Mouse (Mus musculus): ENCODE measurements at regions not wholly inside any gene's neighbourhood (a gene's known extent, or its start where the extent isn't known, plus 50 kb on each side); places are given as distances from the start of the nearest gene placed in this dataset.

- no peak for DNase-seq (ENCODE audit: low spot score)
Measured at GRCm38 (mm10) chr8:89906200-89906599, 441.9 kb downstream of the Tox3 start.

GRCm38 (mm10) chr8:89905588-89905987 is 442.6 kb downstream of the Tox3 start:
- DNase-seq (ENCODE audit: low spot score): no peak

DNA sequence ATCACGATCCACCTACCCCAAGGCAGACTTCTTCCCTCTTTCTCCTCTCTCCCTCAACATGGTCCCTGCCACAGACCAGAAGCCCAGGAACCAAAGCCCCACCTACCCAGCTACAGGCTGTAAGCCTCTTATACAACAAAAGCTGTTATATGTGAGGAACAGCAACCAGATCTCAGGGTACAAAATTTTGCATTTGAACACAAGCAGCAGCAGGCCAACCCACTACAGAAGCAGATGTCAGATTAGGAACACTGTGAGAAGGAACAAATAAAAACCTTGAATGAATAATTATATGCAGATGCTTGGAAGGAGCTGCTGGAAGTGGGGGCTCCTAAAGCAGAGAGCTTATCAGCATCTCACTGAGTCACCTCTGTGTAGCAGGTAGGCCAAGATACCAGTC is 444.8 kb downstream of the Tox3 start:
- no peak for DNase-seq (ENCODE audit: low spot score)

- DNase-seq (ENCODE audit: low spot score): peak; percentile 24
Measured at GRCm38 (mm10) chr8:89872768-89873167, 475.4 kb downstream of the Tox3 start.

DNA sequence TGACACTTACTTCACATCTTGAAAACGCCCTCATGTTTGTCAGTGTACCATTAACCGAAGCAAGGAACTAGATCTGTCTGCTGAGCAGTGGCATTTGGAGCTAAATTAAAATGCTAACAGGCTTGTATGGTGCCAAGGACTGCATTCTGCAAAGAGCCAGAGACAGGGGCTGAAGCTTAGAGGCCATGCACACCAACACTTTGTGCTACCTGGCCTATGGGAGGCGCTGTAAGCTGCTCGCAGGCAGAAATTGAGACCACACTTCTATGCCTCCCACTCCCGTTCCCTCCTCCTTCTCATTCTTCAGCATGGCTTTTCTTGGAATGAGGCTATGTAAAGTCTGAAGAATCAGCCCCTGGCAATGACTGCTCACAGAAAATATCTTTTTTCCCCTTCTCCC is 476.2 kb downstream of the Tox3 start:
- DNase-seq (ENCODE audit: low spot score): no peak

- no peak for DNase-seq (ENCODE audit: low spot score)
Measured at GRCm38 (mm10) chr8:89859813-89860212, 488.3 kb downstream of the Tox3 start.

DNA sequence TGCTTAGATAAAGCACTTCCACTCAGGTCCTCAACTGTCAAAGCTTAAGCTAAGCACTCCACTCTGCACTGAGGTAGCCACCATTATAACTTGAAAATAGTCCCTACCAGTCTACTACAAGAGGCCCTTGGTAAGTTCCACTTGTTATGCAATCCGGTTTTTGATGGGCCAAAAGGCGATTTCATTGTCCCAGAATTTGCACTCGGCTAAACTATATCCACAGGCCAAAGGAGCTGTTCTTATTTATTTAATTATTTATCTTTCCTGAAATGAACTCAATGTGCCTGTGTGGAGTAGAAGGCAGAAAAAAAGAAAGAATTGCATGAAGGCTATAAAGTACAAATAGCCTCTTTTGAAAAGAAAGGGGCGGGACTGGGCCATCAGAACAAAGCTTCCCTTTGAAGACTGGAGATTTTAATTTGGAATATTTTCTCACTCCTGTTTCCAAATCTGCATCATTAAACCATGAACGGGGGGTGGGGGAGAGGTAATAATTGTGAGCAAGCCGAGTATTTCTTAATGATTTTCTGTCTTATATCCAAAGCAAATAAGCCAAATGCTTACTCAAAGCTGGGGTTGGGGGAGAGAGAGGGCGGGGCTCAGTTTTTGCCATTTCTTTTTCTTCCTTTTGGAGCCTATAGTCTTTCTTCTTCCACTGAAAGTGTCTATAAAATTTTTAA is 489.3 kb downstream of the Tox3 start:
- no peak for DNase-seq (ENCODE audit: low spot score)

DNA sequence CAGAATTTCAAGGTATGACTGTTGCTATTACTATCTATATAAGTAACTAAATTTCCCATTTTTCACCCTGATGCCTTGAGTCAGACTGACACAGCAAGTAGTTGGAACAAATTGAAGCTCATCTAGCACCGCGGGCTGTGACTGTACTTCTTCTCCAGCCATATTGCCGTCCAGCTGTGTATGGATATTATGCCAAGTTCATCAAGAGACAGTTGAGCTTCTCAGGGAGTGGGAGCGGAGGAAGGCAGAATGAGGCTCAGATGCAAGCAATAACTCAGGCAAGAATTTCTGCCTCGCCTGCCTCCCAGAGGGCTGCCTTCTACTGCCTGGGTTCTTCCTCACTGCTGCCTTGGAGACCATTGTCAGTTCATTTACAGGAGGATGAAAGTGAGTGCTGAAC is 492.6 kb downstream of the Tox3 start:
- no peak for DNase-seq (ENCODE audit: low spot score)

GRCm38 (mm10) chr8:89850209-89850796 is 497.8 kb downstream of the Tox3 start:
- DNase-seq (ENCODE audit: low spot score): peak; percentile 77

DNA sequence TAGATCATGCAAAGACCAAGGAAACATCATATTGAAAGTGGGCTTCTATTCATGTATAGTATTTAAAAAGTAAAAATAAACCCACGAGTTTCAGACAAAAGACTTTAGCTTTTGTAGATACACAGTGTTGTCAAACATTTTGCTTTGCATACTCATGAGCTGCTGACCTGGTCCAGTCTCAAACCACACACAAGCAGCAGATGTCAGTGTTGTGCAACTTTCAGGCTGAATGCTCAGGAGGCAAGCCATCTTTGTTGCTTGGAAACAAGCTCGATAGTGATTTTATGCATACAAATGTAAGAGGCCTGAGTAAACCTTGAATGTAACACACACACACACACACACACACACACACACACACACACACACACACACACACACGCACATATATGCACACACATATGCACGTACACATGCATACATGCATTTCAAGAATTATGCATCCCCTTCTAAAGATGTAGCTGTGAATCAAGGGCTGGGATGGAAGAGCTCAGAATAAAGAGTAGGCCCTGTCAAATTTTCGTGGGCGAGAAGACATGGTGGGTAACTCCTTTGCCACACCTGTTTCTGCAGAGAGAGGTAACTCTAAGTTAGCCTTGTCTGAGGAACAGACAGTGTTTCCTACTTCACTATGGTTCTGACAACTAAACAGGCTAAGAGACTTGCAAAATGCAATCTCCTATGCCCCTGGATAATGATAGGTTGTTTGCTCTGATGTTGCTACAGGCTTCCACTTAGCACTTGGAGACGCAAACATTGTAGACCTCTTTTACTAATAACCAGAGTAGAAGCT is 498.5 kb downstream of the Tox3 start:
- peak; percentile 78 for DNase-seq (ENCODE audit: low spot score)

- no peak for DNase-seq (ENCODE audit: low spot score)
Measured at GRCm38 (mm10) chr8:89838494-89838893, 509.6 kb downstream of the Tox3 start.

GRCm38 (mm10) chr8:89833715-89834114 is 514.4 kb downstream of the Tox3 start:
- DNase-seq (ENCODE audit: low spot score): no peak

DNA sequence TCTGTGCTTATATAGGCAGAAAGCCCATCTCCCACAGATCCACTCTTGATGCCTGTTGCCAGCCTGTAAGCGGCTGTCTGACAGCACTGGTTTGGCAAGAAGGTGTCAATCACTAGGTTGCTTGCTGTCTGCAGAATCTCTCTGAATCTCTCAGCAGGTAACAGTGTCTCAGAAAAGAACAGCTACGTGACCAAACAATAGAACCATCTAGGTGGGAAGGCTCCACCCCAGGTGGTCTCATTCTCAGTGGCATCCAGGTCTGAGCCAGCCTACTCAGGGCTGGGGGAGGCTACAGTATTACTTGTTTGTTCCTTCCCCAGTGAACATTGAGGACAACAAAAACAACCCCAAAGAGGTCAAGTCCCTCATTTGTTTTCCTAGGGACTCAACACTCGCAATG is 523.6 kb downstream of the Tox3 start:
- DNase-seq (ENCODE audit: low spot score): no peak

DNA sequence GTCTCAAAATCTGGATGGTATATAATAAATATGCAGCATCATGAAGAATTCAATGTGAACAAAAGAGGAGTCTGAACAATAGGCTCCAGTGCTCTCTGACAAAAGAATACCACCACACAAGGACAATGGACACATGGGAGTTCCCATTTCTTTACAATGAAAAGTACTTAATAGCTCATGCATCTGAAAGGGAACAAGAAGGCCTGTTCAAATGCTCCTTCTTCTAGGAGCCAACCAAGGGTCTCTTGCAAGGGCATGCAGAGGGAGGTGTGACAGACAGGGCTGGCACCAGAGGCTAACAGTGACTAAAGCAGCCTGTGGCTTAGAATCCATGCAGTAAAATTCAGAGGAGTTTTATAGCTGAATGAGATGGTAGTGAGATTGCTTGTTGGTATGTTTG is 524.5 kb downstream of the Tox3 start:
- peak; percentile 43 for DNase-seq (ENCODE audit: low spot score)

DNA sequence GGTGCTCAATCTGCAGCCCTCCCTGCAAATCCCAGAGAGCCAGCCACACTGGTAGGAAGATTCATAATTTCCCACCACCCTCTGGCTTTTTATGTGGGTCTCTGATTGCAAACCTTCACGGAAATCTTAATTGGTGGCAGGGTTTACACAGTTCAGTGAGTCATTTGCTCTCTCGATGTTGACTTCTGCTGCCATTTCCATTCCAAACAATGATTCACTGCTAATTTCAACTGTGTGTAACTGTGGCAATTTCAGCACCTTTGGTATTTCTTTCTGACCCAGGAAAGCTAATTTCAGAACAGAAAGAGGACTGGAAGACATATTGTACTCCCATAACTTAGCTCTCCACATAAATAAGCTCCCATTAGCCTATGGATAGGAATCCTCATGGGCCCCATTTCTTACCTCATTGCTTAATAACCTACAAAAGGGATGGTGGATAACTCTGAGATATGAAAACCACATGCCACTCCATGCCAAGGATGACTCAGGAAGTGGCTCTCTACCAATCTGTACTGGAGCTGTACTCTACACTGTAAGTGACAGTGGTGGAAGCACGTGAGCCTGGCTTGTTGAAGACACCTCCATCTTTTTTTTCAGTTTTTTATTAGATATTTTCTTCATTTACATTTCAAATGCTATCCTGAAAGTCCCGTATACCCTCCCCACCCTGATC is 536.0 kb downstream of the Tox3 start:
- DNase-seq (ENCODE audit: low spot score): no peak

DNA sequence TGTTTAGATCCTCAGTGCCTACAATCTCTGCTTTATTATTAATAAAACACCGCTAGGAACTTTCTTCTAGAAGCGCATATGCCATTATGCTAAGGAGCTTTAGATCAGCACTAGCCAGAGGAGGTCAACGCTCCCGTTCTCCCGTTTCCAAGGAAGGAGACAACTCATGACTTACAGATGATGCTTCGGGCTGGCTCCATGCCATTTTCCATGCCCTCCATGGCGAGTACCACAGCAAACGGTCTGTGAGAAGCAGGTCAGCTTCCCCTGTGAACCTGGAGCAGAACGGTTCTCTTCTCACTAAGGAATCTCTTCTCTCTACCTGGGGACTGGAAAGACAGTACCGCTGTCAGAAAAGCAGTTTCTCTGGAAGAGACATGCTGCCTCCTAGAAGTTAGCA is 559.8 kb downstream of the Tox3 start:
- no peak for DNase-seq (ENCODE audit: low spot score)

- DNase-seq (ENCODE audit: low spot score): peak; percentile 12
Measured at GRCm38 (mm10) chr8:89787050-89787905, 560.9 kb downstream of the Tox3 start.

- peak; percentile 77 for DNase-seq (ENCODE audit: low spot score)
Measured at GRCm38 (mm10) chr8:89785011-89785410, 563.1 kb downstream of the Tox3 start.

- DNase-seq (ENCODE audit: low spot score): no peak
Measured at GRCm38 (mm10) chr8:89783311-89783710, 564.8 kb downstream of the Tox3 start.

DNA sequence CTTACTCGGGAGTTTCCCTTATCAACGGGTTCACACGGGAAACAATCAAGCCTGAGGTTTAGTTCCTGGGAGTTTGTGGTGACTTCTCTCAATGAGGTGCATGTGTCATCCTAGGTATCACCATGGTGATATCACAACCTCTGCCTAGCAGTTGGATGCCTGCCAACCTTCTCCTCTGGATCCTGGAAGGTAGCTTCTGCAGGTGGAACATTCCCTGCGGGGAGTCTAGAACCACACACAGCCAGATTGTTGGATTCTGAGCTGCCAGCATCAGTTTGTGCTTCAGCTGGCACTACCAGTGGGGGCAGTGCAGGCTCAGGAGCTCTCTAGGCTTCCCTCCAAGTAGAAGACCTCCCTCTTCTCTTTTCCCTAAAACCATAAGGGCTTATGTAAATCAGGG is 581.8 kb downstream of the Tox3 start:
- DNase-seq (ENCODE audit: low spot score): no peak

GRCm38 (mm10) chr8:89759531-89759930 is 588.6 kb downstream of the Tox3 start:
- DNase-seq (ENCODE audit: low spot score): no peak

- DNase-seq (ENCODE audit: low spot score): no peak
Measured at GRCm38 (mm10) chr8:89758695-89759094, 589.4 kb downstream of the Tox3 start.
